17 mouse cellular contexts compared by ENCODE assay signal in genomic region chr14:78500578-78500977, GRCm38 (mm10). TPM values are rescaled to one million over a fixed set of nuclear protein-coding genes. Genes with fewer than 3 reads are reported as not detected.
A peak's percentile ranks its signal among the peaks of the same experiment; 100 is the strongest.
DNase-seq lines count a peak whose midpoint lies in the region; ATAC-seq and TF ChIP-seq lines count a peak whose summit lies in the region.
"Had no signal": no experiment of that assay in that cellular context is flagged by ENCODE, and none has a peak within 500 bp of the region (broad histone marks: within the 10 kb centered on the region; RNA-seq: fewer than 3 reads in every experiment).

No protein-coding gene starts in this region.

- no peak overlapping the region for H3K4me2 ChIP-seq in lung, embryonic 14.5 days
- H3K4me2 ChIP-seq: midbrain, embryonic 15.5 days had no signal

- intact Hi-C loops in heart, adult 2 months (cut with DNase I), result no loop called here

- no peak for TF ChIP-seq POLR2A in heart, adult 2 months (IDR thresholded peaks at IDR 0.05; ENCODE audit: insufficient read depth, low read depth, low read length)

- ATAC-seq in lung, embryonic 14.5 days (ENCODE audit: insufficient read depth), result no peak
- ATAC-seq: forebrain, postnatal 0 days; midbrain, embryonic 15.5 days had no signal

- H3K9ac ChIP-seq in heart, adult 2 months (ENCODE audit: low read depth, low read length), result no peak overlapping the region
- no peak overlapping the region for H3K9ac ChIP-seq in lung, embryonic 14.5 days
- H3K9ac ChIP-seq: forebrain, postnatal 0 days; midbrain, embryonic 15.5 days had no signal

- no peak for TF ChIP-seq EP300 in heart, adult 2 months (IDR thresholded peaks at IDR 0.05; ENCODE audit: insufficient read depth, low read depth, low read length)

- WGBS in heart, adult 2 months, result 73% methylated on average over 3 of the region's 3 CpGs
- whole genome bisulfite sequencing in lung, embryonic 14.5 days, result 65% methylated on average over 3 of the region's 3 CpGs

- DNase-seq in heart, adult 2 months, result no peak
- no peak for DNase-seq in heart, adult 18-20 months
- DNase-seq in lung, embryonic 14.5 days, result peak; percentile 21
- no peak for DNase-seq in lung, postnatal 36 days
- DNase-seq in ES-CJ7 (ENCODE audit: low read depth, low spot score), result peak; percentile 58
- DNase-seq in splenic B cell, adult 2 months (ENCODE audit: low read depth, low spot score), result peak; percentile 7
- DNase-seq in layer of hippocampus, postnatal 36 days, result no peak
- DNase-seq: cerebellum, adult 11 months; forebrain, postnatal 0 days; heart, postnatal 10 days; kidney, postnatal 10 days; layer of hippocampus, adult 9-11 months; liver; lung, postnatal 14 days; right cerebral cortex, postnatal 14 days; thymus, postnatal 36 days had no signal

- no peaks in the 10 kb centered on the region for H3K27me3 ChIP-seq in heart, adult 2 months (ENCODE audit: control insufficient read depth, insufficient read depth, low read length)
- no peaks in the 10 kb centered on the region for H3K27me3 ChIP-seq in lung, embryonic 14.5 days (ENCODE audit: insufficient read depth, low read length)
- H3K27me3 ChIP-seq in splenic B cell, adult 2 months (ENCODE audit: control insufficient read depth, insufficient read depth, low read length, poor library complexity, severe bottlenecking), result no peaks in the 10 kb centered on the region
- H3K27me3 ChIP-seq: midbrain, embryonic 15.5 days had no signal

- H3K27ac ChIP-seq in heart, adult 2 months, result no peak overlapping the region
- H3K27ac ChIP-seq in lung, embryonic 14.5 days (ENCODE audit: low read depth), result no peak overlapping the region
- H3K27ac ChIP-seq: midbrain, embryonic 15.5 days had no signal

- no peaks in the 10 kb centered on the region for H3K9me3 ChIP-seq in lung, embryonic 14.5 days (ENCODE audit: low read depth, low read length)
- H3K9me3 ChIP-seq: midbrain, embryonic 15.5 days had no signal

- H3K36me3 ChIP-seq in heart, adult 2 months (ENCODE audit: control insufficient read depth, insufficient read depth, low read length), result peaks cover 4% of the 10 kb centered on the region; the same call in 1 of the 2 replicates
- peaks cover 52% of the 10 kb centered on the region for H3K36me3 ChIP-seq in lung, embryonic 14.5 days (ENCODE audit: insufficient read depth)
- H3K36me3 ChIP-seq in splenic B cell, adult 2 months (ENCODE audit: control insufficient read depth, insufficient read depth, low read length, poor library complexity, severe bottlenecking), result peaks cover 7% of the 10 kb centered on the region; the same call in 1 of the 2 replicates

- 0 out of 2 replicates have a peak, but pooled peaks have one; percentile 21 for TF ChIP-seq CTCF in heart, adult 2 months (IDR thresholded peaks at IDR 0.05)
- no peak for TF ChIP-seq CTCF in lung, embryonic 14.5 days (IDR thresholded peaks at IDR 0.05; ENCODE audit: low read depth)

- H3K4me3 ChIP-seq in heart, adult 2 months, result no peak overlapping the region
- no peak overlapping the region for H3K4me3 ChIP-seq in lung, embryonic 14.5 days (ENCODE audit: low read depth, low read length)
- H3K4me3 ChIP-seq: midbrain, embryonic 15.5 days had no signal

- no peaks in the 10 kb centered on the region for H3K79me2 ChIP-seq in heart, adult 2 months (replicated peaks; ENCODE audit: control insufficient read depth, insufficient read depth, low read length)

- no peaks in the 10 kb centered on the region for H3K4me1 ChIP-seq in heart, adult 2 months (ENCODE audit: control insufficient read depth, insufficient read depth, low read length)
- no peaks in the 10 kb centered on the region for H3K4me1 ChIP-seq in lung, embryonic 14.5 days (ENCODE audit: insufficient read depth)
- H3K4me1 ChIP-seq: midbrain, embryonic 15.5 days had no signal

RNA-seq across cellular contexts. Expression of gene Akap11, which starts 36.0 kb away (rescaled TPM):
- 10 to 100 TPM; 31.2 to 35.5 TPM for total RNA-seq in heart, adult 2 months (2021)
- 6.1 and 13.1 TPM in 2 replicates for polyA plus RNA-seq in heart, adult 2 months (2012; rRNA removed)
- 10 to 100 TPM; 32.2 to 33.3 TPM for total RNA-seq in heart, adult 18-20 months (2021)
- polyA plus RNA-seq in lung, embryonic 14.5 days (2014; fragmentation: Nextera tagmentation; extraction: Ambion mirVana), result 18.3 and 18.9 TPM in 2 replicates
- total RNA-seq in layer of hippocampus, postnatal 36 days (2021), result 100 to 1,000 TPM; 192 to 197 TPM

Comparison
In these comparisons a context has a peak if more than half of its experiments do, and no peak if none do; other contexts are left out.
1. DNase-seq: peak in lung, embryonic 14.5 days (single experiment), ES-CJ7 (single experiment) and splenic B cell, adult 2 months (single experiment); none in heart, adult 2 months (0 of 2), heart, adult 18-20 months (0 of 2), lung, postnatal 36 days (single experiment) and layer of hippocampus, postnatal 36 days (0 of 2).
2. RNA of gene Akap11, which starts 36.0 kb away (total RNA-seq): 192 to 197 TPM in layer of hippocampus, postnatal 36 days; 31.2 to 35.5 TPM in heart, adult 2 months and 32.2 to 33.3 TPM in heart, adult 18-20 months; every median in the first group is over 4 times any median in the second.